Mouse (Mus musculus) ES-E14 (cell line): ENCODE results near the gene Htr5a.

Experiments used
- MAFK ChIP-seq: IDR thresholded peaks from 2 replicates; pipeline ENCODE4 v1.6.1; 2014; ENCODE audit warnings: mild to moderate bottlenecking, low read depth, low read length, inconsistent platforms; ENCODE audit not compliant: insufficient read depth
- ZC3H11A ChIP-seq: IDR thresholded peaks from 2 replicates; pipeline ENCODE4 v1.6.1; 2012; ENCODE audit warnings: low read depth, mild to moderate bottlenecking, inconsistent platforms, low read length, borderline replicate concordance
- ZNF384 ChIP-seq: IDR thresholded peaks from 2 replicates; pipeline ENCODE4 v1.6.1; 2012; ENCODE audit warnings: low read depth, low read length, inconsistent platforms

GRCm38 (mm10) chr5:27818840-27819672, 22.9 kb upstream of the Htr5a start:
- TF ChIP-seq MAFK (no peak), ZC3H11A (no peak), ZNF384 (peak; percentile 94)
